ENCODE assay signal across 20 mouse cellular contexts in genomic region chr16:21395546-21395945, GRCm38 (mm10). TPM values are rescaled to one million over a fixed set of nuclear protein-coding genes. Genes with fewer than 3 reads are reported as not detected.
DNase-seq lines count a peak whose midpoint lies in the region; ATAC-seq and TF ChIP-seq lines count a peak whose summit lies in the region.
"Had no signal": no experiment of that assay in that cellular context is flagged by ENCODE, and none has a peak within 500 bp of the region (broad histone marks: within the 10 kb centered on the region; RNA-seq: fewer than 3 reads in every experiment).

No protein-coding gene starts in this region.

- H3K36me3 ChIP-seq in heart, embryonic 10.5 days = no peaks in the 10 kb centered on the region
- no peaks in the 10 kb centered on the region for H3K36me3 ChIP-seq in embryonic facial prominence, embryonic 10.5 days (replicated peaks)
- no peaks in the 10 kb centered on the region for H3K36me3 ChIP-seq in hindbrain, embryonic 14.5 days (replicated peaks; ENCODE audit: control insufficient read depth, insufficient read depth)
- no peaks in the 10 kb centered on the region for H3K36me3 ChIP-seq in midbrain, embryonic 14.5 days (ENCODE audit: control insufficient read depth, insufficient read depth, low read length)
- no peaks in the 10 kb centered on the region for H3K36me3 ChIP-seq in stomach, postnatal 0 days (ENCODE audit: control insufficient read depth, insufficient read depth, low read length)
- H3K36me3 ChIP-seq: kidney, embryonic 15.5 days; limb, embryonic 13.5 days; liver, embryonic 15.5 days had no signal

- no peak overlapping the region for H3K4me2 ChIP-seq in hindbrain, embryonic 14.5 days (replicated peaks)
- H3K4me2 ChIP-seq in midbrain, embryonic 14.5 days (ENCODE audit: low read length) = peak overlapping the region; percentile 28
- no peak overlapping the region for H3K4me2 ChIP-seq in stomach, postnatal 0 days (replicated peaks; ENCODE audit: low read depth)
- H3K4me2 ChIP-seq: kidney, embryonic 15.5 days; limb, embryonic 13.5 days; liver, embryonic 15.5 days had no signal

- WGBS in heart, embryonic 10.5 days = 69% methylated on average over 7 of the region's 7 CpGs
- 28% methylated on average over 7 of the region's 7 CpGs for WGBS in embryonic facial prominence, embryonic 10.5 days
- 25% methylated on average over 7 of the region's 7 CpGs for WGBS in hindbrain, embryonic 14.5 days
- WGBS in midbrain, embryonic 14.5 days = 5% methylated on average over 7 of the region's 7 CpGs
- 75% methylated on average over 7 of the region's 7 CpGs for WGBS in stomach, postnatal 0 days

- DNase-seq in heart, embryonic 10.5 days (ENCODE audit: low spot score) = no peak
- no peak for DNase-seq in heart, adult 11 months
- no peak for DNase-seq in embryonic facial prominence, embryonic 10.5 days (ENCODE audit: low spot score)
- DNase-seq in hindbrain, embryonic 14.5 days (ENCODE audit: low spot score) = no peak
- no peak for DNase-seq in midbrain, embryonic 14.5 days
- DNase-seq in stomach, postnatal 0 days (ENCODE audit: low spot score) = no peak
- no peak for DNase-seq in lung, adult 18-20 months
- DNase-seq in layer of hippocampus, postnatal 36 days = no peak
- DNase-seq: adrenal gland, adult 8-10 months; B cell, adult 2 months; cerebellum, adult 9-10 months; gastrocnemius, postnatal 10 days; heart, postnatal 14 days; lung, postnatal 10 days; right cerebral cortex, postnatal 14 days had no signal

- H3K4me3 ChIP-seq in heart, embryonic 10.5 days = no peak overlapping the region
- H3K4me3 ChIP-seq in embryonic facial prominence, embryonic 10.5 days = no peak overlapping the region
- H3K4me3 ChIP-seq in hindbrain, embryonic 14.5 days (replicated peaks; ENCODE audit: low read length) = no peak overlapping the region
- no peak overlapping the region for H3K4me3 ChIP-seq in midbrain, embryonic 14.5 days (replicated peaks; ENCODE audit: low read depth, low read length)
- H3K4me3 ChIP-seq in stomach, postnatal 0 days (ENCODE audit: low read depth, low read length) = no peak overlapping the region
- H3K4me3 ChIP-seq: kidney, embryonic 15.5 days; layer of hippocampus, adult 2 months; limb, embryonic 13.5 days; liver, embryonic 15.5 days; megakaryocyte, embryonic 14.5 days had no signal

- peak overlapping the region; percentile 24; the same call in 1 of the 2 replicates for H3K27ac ChIP-seq in heart, embryonic 10.5 days
- peak overlapping the region; percentile 60 for H3K27ac ChIP-seq in embryonic facial prominence, embryonic 10.5 days (replicated peaks)
- peak overlapping the region; percentile 69 for H3K27ac ChIP-seq in hindbrain, embryonic 14.5 days
- peak overlapping the region; percentile 73 for H3K27ac ChIP-seq in midbrain, embryonic 14.5 days (replicated peaks; ENCODE audit: low read depth, low read length)
- no peak overlapping the region for H3K27ac ChIP-seq in stomach, postnatal 0 days (replicated peaks)
- H3K27ac ChIP-seq: kidney, embryonic 15.5 days; layer of hippocampus, adult 2 months; limb, embryonic 13.5 days; liver, embryonic 15.5 days had no signal

- H3K4me1 ChIP-seq in heart, embryonic 10.5 days = peaks cover 76% of the 10 kb centered on the region
- H3K4me1 ChIP-seq in embryonic facial prominence, embryonic 10.5 days = peaks cover 92% of the 10 kb centered on the region
- H3K4me1 ChIP-seq in hindbrain, embryonic 14.5 days (replicated peaks; ENCODE audit: control insufficient read depth, insufficient read depth, low read length) = peaks cover 39% of the 10 kb centered on the region
- H3K4me1 ChIP-seq in midbrain, embryonic 14.5 days (ENCODE audit: control insufficient read depth, insufficient read depth, low read length) = peaks cover 41% of the 10 kb centered on the region
- H3K4me1 ChIP-seq in stomach, postnatal 0 days (replicated peaks; ENCODE audit: control insufficient read depth, insufficient read depth) = no peaks in the 10 kb centered on the region

- H3K9ac ChIP-seq in hindbrain, embryonic 14.5 days = peak overlapping the region; percentile 38; the same call in 1 of the 2 replicates
- H3K9ac ChIP-seq in midbrain, embryonic 14.5 days (replicated peaks; ENCODE audit: low read length) = peak overlapping the region; percentile 31; the same call in 1 of the 2 replicates
- H3K9ac ChIP-seq in stomach, postnatal 0 days (ENCODE audit: low read length) = no peak overlapping the region
- H3K9ac ChIP-seq: kidney, embryonic 15.5 days; limb, embryonic 13.5 days; liver, embryonic 15.5 days had no signal

- peak; percentile 10; the same call in 1 of the 2 replicates for ATAC-seq in hindbrain, embryonic 14.5 days (ENCODE audit: low FRiP score)
- ATAC-seq in midbrain, embryonic 14.5 days (ENCODE audit: low FRiP score, low TSS enrichment) = no peak
- ATAC-seq in stomach, postnatal 0 days (ENCODE audit: low FRiP score, low TSS enrichment) = no peak

- no peaks in the 10 kb centered on the region for H3K27me3 ChIP-seq in heart, embryonic 10.5 days (ENCODE audit: insufficient read depth, poor library complexity, severe bottlenecking)
- 0 out of 2 replicates have a peak, but pooled peaks cover 7% of the 10 kb centered on the region for H3K27me3 ChIP-seq in embryonic facial prominence, embryonic 10.5 days (replicated peaks; ENCODE audit: low read depth, poor library complexity, severe bottlenecking)
- H3K27me3 ChIP-seq in hindbrain, embryonic 14.5 days (ENCODE audit: control insufficient read depth, insufficient read depth, low read length) = no peaks in the 10 kb centered on the region
- H3K27me3 ChIP-seq in midbrain, embryonic 14.5 days (ENCODE audit: control insufficient read depth, insufficient read depth, low read length) = no peaks in the 10 kb centered on the region
- no peaks in the 10 kb centered on the region for H3K27me3 ChIP-seq in stomach, postnatal 0 days (ENCODE audit: control insufficient read depth, insufficient read depth, low read length)
- H3K27me3 ChIP-seq: limb, embryonic 13.5 days had no signal

- H3K9me3 ChIP-seq in heart, embryonic 10.5 days = no peaks in the 10 kb centered on the region
- H3K9me3 ChIP-seq in embryonic facial prominence, embryonic 10.5 days = no peaks in the 10 kb centered on the region
- no peaks in the 10 kb centered on the region for H3K9me3 ChIP-seq in hindbrain, embryonic 14.5 days (ENCODE audit: control insufficient read depth, low read length)
- no peaks in the 10 kb centered on the region for H3K9me3 ChIP-seq in midbrain, embryonic 14.5 days (ENCODE audit: control insufficient read depth, low read length)
- H3K9me3 ChIP-seq in stomach, postnatal 0 days (ENCODE audit: control insufficient read depth, low read length) = no peaks in the 10 kb centered on the region
- H3K9me3 ChIP-seq: kidney, embryonic 15.5 days; limb, embryonic 13.5 days; liver, embryonic 15.5 days; megakaryocyte, embryonic 14.5 days had no signal

- no peak for TF ChIP-seq EP300 in stomach, postnatal 0 days (optimal IDR thresholded peaks at IDR 0.05)

- no peak for TF ChIP-seq CTCF in stomach, postnatal 0 days (IDR thresholded peaks at IDR 0.05; ENCODE audit: low read depth)

RNA-seq across cellular contexts. Expression of gene Vps8, which starts 27.4 kb away (rescaled TPM):
- polyA plus RNA-seq in heart, embryonic 10.5 days (2016; fragmentation: Nextera tagmentation; extraction: Ambion mirVana) = 20.6 and 31.5 TPM in 2 replicates
- polyA plus RNA-seq in embryonic facial prominence, embryonic 10.5 days (2016; fragmentation: Nextera tagmentation; extraction: Ambion mirVana) = 16.4 and 16.6 TPM in 2 replicates
- polyA plus RNA-seq in hindbrain, embryonic 14.5 days (2014; fragmentation: Nextera tagmentation; extraction: Ambion mirVana) = 37.0 and 40.7 TPM in 2 replicates
- polyA plus RNA-seq in midbrain, embryonic 14.5 days (2014; fragmentation: Nextera tagmentation; extraction: Ambion mirVana) = 31.6 and 41.1 TPM in 2 replicates
- 7.0 and 8.2 TPM in 2 replicates for polyA plus RNA-seq in stomach, postnatal 0 days (2015; fragmentation: Nextera tagmentation; extraction: Ambion mirVana)
- total RNA-seq in layer of hippocampus, postnatal 36 days (2021) = 10 to 100 TPM; 48.1 to 54.7 TPM
